Mouse (Mus musculus) urinary bladder, postnatal 36 days (tissue): ENCODE results near the gene Nadsyn1.

Experiments used
- DNase-seq, 2 experiments: peaks; one replicate each; pipeline ENCODE4 v3.0.0; 2022; ENCODE audit warnings: low spot score in 2 of 2, mixed read lengths in 1 of 2

Nadsyn1 gene

GRCm38 (mm10) chr7:143801195-143802065 is 21.2 kb downstream of the Nadsyn1 start:
- DNase-seq, result no peak

DNA sequence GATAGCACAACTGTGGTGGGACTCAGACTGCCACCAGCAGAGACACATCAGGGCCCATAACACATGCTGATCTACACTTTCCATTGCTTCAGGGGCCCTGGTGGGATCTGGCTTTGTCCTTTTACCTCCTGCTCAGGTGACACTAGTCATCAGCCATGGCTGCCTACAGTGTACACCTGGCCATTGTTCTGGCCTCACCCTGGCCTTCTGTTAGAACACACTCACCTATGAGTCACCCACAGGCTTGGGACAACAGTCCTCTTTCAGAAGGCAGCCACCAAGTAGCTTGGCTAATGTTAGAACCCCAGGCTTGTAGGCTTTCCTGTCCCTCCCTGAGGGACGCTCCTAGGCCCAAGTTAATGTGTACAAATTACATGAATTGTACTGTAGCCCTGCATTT is 21.9 kb downstream of the Nadsyn1 start:
- DNase-seq, result no peak

- DNase-seq, result no peak
Observed at GRCm38 (mm10) chr7:143798783-143799182, 23.9 kb downstream of the Nadsyn1 start.

DNA sequence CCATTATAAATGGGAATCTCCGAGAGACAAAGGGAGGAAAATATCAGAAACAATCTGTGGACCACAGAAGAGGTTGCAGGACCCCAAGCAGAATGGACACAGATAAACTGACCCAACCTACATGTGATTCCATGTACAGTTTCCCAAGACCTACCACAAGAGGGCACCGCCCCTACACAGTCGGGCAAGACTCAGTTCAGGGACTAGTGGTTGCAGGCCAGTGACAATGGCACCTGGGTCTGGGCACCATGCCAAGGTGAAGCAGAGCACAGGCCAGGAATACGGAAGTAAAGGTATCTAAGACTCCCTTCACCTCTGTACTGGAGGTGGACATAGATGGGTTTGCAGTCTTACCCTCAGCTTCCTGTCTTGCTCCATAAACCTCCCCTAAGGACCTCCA is 29.5 kb downstream of the Nadsyn1 start:
- DNase-seq, result peak; percentile 53 to 75

DNA sequence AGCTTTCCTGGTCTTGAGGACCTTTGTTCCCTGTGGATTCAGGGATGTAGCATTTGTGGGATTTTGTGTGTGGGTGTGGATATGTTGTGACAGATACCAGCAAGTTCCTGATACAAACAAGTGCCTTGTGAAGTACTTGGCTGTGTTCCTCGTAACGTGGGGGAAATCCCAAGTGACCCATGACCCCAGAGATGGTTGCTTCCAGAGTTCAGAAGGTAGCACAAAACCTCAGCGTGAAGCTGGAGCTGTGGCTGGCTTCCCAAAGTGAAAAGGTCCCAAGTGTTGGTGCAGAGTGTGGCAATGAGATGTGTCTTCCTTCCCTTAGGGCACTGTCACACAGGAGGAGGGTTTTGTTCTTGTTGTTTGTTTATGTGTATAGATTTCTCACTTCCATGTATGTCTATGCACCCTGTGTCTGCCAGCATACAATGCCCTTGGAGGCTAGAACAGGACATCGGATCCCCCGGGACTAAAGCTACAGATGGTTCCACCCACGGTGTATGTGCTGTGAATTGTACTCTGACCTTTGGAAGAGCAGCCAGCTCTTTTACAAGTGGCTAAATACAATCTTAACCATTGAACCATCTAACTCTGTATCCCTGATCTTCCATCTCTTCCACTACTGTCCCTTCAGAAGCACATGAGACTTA is 30.2 kb downstream of the Nadsyn1 start:
- no peak for DNase-seq

DNA sequence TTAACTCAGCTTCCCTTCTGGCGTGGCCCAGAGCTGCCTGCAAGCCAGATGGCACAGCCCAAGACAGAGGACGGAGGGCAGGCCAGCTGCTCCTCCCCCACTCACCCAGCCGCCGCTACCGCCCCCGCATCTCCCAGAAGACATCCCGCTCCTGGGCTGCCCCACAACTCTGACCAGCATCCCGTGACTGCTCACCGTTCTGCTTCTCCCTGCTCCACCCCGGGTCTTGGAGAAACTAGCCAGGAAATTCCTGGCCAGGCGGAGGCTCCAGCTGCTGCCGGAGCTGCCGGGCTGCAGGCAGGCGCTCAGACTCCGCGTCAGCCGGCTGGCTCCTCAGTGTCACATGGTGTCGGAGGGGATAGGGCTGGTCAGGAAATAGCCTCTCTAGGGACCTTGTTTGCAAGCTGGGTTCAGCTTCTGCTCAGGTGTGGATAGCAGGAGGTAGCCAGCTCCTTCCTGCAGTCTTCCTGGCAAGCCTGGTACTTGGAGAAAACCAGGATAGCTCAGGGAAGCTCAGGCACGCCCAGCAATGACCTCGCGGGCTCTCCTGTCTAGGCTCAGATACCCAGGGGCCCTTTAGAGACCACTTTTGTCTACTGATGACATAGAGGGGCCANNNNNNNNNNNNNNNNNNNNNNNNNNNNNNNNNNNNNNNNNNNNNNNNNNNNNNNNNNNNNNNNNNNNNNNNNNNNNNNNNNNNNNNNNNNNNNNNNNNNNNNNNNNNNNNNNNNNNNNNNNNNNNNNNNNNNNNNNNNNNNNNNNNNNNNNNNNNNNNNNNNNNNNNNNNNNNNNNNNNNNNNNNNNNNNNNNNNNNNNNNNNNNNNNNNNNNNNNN is 38.4 kb downstream of the Nadsyn1 start, which contains the start of gene Mrgpre:
TSS of gene Mrgpre (minus strand) at position 505 of the 834 bp plus-strand sequence.
- DNase-seq, result peak; percentile 60 to 76

DNA sequence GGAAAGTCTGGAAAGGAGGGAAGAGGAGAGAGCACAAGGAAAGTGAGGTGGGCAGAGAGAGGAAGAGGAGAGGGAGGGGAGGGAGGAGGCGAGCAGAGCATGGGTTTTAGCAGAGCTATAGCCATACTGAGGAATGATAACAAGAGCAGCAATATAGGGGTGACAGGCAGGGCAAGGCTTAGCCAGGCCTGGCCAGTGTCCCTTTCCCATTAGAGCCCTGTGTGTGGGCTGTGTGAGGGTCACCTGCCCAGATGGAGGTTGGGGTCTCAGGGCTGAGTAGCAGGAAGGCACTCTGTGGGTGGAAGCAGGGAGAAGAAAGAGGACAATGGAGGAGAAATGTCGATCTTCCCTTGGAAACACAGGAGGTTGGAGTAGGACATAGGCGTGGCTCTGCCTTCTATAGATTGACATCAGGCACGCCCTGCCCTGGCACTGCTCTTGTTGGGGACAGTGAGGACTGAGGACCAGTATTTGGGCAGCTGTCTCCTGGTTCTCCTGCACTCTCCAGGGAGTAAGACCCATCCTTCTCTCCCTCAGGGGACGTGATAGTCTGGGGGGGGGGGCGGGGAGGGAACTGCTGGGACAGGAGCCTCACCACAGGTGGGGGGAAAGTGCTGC is 39.2 kb downstream of the Nadsyn1 start:
- DNase-seq, result no peak

DNA sequence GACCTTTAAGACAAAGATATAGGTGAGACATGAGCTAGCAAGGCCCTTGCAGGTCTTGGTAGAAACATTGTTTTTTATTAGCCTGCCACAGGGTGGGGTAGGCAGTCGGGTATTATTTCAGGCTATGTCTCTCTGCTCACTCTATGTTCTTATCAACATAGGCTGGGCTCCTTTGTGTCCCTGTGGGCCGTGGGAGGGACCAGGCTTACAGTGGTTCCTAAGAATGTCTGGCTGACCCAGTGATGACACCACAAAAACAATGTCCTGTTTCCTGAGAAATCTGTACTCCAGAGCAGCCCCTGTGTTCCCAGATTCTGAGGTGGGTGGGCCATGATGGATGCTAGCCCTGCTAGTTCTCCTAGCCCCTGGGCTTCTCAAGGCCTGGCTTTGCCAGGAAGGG is 45.3 kb downstream of the Nadsyn1 start:
- no peak for DNase-seq

- DNase-seq, result no peak
Observed at GRCm38 (mm10) chr7:143776137-143776536, 46.5 kb downstream of the Nadsyn1 start.

DNA sequence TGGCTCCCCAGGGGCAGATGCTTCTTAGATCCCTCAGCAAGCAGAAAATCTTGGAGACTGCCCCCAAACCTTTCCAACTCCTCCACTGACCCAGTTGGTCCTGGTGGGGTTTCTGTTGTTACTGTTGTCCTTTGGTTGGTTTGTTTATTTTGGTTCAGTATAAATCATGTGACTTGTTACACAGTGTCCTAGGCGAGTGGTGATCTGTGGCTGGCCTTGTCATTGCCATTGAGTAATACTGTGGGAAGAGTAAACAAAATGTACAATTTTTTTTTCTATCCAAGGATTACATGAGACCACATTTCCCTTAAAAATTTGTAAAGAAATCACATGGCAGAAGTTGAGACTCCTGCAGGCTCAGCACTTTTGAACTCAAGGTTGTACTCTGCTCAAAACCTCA is 53.2 kb downstream of the Nadsyn1 start:
- DNase-seq, result no peak

GRCm38 (mm10) chr7:143768267-143768666 is 54.4 kb downstream of the Nadsyn1 start:
- DNase-seq, result no peak

GRCm38 (mm10) chr7:143766893-143767292 is 55.8 kb downstream of the Nadsyn1 start, which contains the start of gene Mrgprg:
Gene Mrgprg, minus strand, starts transcription at chr7:143766993.
- no peak for DNase-seq

GRCm38 (mm10) chr7:143764876-143765530 is 57.6 kb downstream of the Nadsyn1 start:
- no peak for DNase-seq

- DNase-seq, result no peak
Observed at GRCm38 (mm10) chr7:143763794-143764193, 58.9 kb downstream of the Nadsyn1 start.

DNA sequence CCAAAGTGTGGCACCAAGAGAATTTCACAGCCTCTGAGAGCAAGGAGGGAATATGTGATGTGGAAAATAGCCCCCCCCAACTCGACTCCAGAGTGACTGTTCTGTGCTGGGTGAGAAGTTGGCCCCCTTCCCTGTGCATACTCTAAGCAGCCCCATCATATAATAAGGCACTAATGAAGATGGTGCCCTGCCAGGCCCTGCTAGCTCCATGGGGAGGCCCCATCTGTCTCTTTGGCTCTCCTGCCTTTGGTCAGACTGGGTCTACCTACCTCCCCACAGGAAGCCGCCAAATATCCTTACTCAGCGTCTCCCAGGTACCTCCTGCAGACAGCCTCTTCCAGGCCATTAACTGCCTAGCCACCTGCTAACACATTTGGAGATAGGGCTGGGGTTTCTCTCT is 63.7 kb downstream of the Nadsyn1 start:
- no peak for DNase-seq

GRCm38 (mm10) chr7:143757696-143758095 is 65.0 kb downstream of the Nadsyn1 start:
- DNase-seq, result no peak

DNA sequence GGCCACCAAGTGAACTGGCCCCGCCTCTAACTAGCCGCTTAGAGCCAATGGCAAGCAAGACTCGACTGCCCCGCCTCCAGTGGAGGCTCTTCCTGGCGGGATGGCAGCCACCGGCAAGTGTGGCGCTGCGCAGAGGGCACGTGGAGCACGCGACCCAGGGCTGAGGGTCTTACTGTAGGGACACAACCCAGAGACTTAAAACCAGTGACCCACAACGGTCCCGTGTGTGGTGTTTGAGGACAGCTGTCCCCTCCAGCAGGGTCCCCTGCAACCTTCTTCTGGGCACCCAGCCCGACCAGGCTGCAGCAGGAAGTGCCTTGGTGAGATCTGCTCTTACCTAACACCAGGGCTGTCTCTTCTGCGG is 65.6 kb downstream of the Nadsyn1 start:
- peak; percentile 61 to 76 for DNase-seq

- no peak for DNase-seq
Observed at GRCm38 (mm10) chr7:143756125-143757026, 66.3 kb downstream of the Nadsyn1 start, which contains the start of gene Osbpl5. Gene Osbpl5, minus strand, starts transcription at chr7:143756985.

GRCm38 (mm10) chr7:143755357-143756124 is 67.1 kb downstream of the Nadsyn1 start:
- peak in 1 of 2 experiments; percentile 22 for DNase-seq
